Mouse (Mus musculus) neural tube, embryonic 15.5 days (tissue): ENCODE measurements around the gene Fdx1. TPM values are rescaled to one million over a fixed set of nuclear protein-coding genes. Genes with fewer than 3 reads are reported as not detected.

Experiments
- ATAC-seq: fragments of 200-750 bp; cut with Nextera tagmentation; 2 replicates; pipeline ENCODE4 v1.8.0; 2017; ENCODE audit warnings: mild to moderate bottlenecking, moderate TSS enrichment, moderate library complexity; ENCODE audit not compliant: low FRiP score
- H3K27ac ChIP-seq: fragments of 300-500 bp; sonication (generic); replicated peaks from 2 replicates; pipeline ENCODE4 v1.5.1; 2015; ENCODE audit warnings: mild to moderate bottlenecking, inconsistent platforms
- H3K27me3 ChIP-seq: fragments of 300-500 bp; sonication (generic); replicated peaks from 2 replicates; pipeline ENCODE4 v1.6.1; 2015; ENCODE audit warnings: inconsistent platforms
- H3K36me3 ChIP-seq: fragments of 300-500 bp; sonication (generic); 2 replicates; pipeline ENCODE4 v1.6.1; 2015; ENCODE audit warnings: inconsistent platforms
- H3K4me1 ChIP-seq: fragments of 300-500 bp; sonication (generic); 2 replicates; pipeline ENCODE4 v1.6.1; 2015; ENCODE audit warnings: inconsistent platforms
- H3K4me2 ChIP-seq: fragments of 300-500 bp; sonication (generic); 2 replicates; pipeline ENCODE4 v1.6.1; 2015; ENCODE audit warnings: inconsistent platforms, mild to moderate bottlenecking, moderate library complexity
- H3K4me3 ChIP-seq: fragments of 300-500 bp; sonication (generic); replicated peaks from 2 replicates; pipeline ENCODE4 v1.5.1; 2015; ENCODE audit warnings: mild to moderate bottlenecking, inconsistent platforms
- H3K9ac ChIP-seq: fragments of 300-500 bp; sonication (generic); replicated peaks from 2 replicates; pipeline ENCODE4 v1.6.1; 2015; ENCODE audit warnings: mild to moderate bottlenecking, inconsistent platforms
- H3K9me3 ChIP-seq: fragments of 300-500 bp; sonication (generic); replicated peaks from 2 replicates; pipeline ENCODE4 v1.6.1; 2016; ENCODE audit warnings: inconsistent platforms
- WGBS: fragments of 180-500 bp; shearing (Covaris S2); methylation state at CpG from one replicate; pipeline ENCODE4 v1.1.7; 2015; ENCODE audit warnings: mixed read lengths; 5-methylcytosine and 5-hydroxymethylcytosine counted together
- polyA plus RNA-seq: library from polyadenylated mRNA; unstranded; fragments of >200 nt; fragmentation: Nextera tagmentation; extraction: Ambion mirVana; gene quantifications from 2 replicates; pipeline ENCODE4 v1.2.1, GENCODE M21; 2015

The Fdx1 gene
- 37.2 and 41.2 TPM in 2 replicates for polyA plus RNA-seq

DNA sequence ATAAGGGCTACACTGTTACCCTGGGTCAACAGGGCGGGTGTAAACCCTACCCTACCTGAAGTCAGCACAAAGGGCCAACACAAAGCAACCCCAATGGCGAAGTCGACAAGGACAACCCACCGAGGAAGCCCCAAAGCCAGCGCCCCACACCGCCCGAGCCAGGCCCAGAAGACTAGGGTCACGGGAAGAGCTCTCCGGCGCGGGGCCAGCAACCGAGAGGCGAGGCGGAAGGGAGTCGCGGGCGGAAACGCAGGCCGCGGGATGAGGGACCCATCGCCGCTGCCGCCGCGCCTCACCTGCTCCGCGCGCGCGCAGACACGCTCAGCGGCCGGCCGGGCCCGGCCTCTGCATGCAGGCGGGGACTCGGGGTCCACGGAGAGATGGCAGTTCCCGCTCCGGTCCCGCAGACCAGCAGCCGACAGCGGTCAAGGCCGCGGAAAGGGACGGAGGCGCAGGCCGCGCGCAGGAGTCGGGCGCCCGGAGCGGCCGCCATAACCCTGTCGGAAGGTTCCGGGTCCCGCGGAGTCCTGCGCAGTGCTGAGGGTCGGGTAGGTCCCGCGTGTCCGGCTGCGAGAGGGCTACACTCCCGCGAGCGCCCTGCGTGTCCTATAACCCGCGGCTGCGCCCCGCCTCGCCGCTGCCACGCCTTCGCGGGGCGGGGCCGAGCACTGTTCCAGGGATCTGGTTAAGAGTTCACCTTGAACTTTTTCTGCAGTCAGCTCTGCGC, at the start of gene Fdx1:
Fdx1 (minus strand) TSS at position 582 of the 727 bp plus-strand sequence.
- H3K27ac ChIP-seq: peak within 1 kb of the TSS; percentile 86
- H3K36me3 ChIP-seq: no peaks in the 10 kb centered on the region
- H3K4me2 ChIP-seq: peak within 1 kb of the TSS; percentile 65
- peak within 1 kb of the TSS; percentile 84 for H3K9ac ChIP-seq
- no peaks in the 10 kb centered on the region for H3K9me3 ChIP-seq
- under 1% methylated on average over 58 of the region's 81 CpGs for WGBS
- H3K4me1 ChIP-seq: peaks cover 26% of the 10 kb centered on the region
- peak within 1 kb of the TSS; percentile 78 for H3K4me3 ChIP-seq
- H3K27me3 ChIP-seq: no peaks in the 10 kb centered on the region
- peak; percentile 91 for ATAC-seq

DNA sequence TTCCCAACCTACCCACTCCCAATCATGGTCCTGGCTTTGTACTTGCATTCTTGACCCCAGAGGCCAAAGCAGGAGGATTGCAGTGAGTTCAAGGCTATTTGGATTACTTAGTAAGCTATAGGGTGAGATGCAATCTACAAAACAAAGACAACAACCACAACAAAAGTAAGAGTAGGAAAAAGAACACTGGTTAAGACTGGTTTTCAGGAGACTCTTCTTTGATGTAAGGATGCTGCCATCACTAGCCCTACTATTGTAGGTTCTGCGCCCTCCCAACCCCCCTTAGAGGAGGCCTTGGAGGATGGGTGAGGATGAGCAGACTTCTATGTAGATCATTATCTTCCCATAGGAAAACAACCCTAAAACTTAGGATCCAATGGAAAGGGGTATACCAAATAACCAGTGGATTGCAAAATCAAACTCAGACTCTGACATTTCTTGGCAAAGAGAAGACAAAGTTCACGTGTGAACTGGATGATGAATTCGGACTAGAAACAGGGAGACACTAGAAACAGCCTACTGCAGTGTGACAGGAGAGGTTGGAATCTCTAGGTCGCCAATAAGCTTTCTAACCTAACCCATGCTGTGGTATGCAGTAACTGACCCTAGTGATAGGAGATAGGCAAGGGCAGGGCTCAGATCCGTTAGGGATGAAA, 49.6 kb upstream of the Fdx1 start:
- ATAC-seq: no peak
- Histone ChIP-seq H3K27ac (no peak overlapping the region), H3K4me3 (no peak overlapping the region), H3K9ac (no peak overlapping the region), H3K4me2 (no peak overlapping the region), H3K27me3 (no peaks in the 10 kb centered on the region), H3K4me1 (no peaks in the 10 kb centered on the region), H3K9me3 (no peaks in the 10 kb centered on the region), H3K36me3 (no peaks in the 10 kb centered on the region)
- 91% methylated on average over 5 of the region's 5 CpGs for WGBS

DNA sequence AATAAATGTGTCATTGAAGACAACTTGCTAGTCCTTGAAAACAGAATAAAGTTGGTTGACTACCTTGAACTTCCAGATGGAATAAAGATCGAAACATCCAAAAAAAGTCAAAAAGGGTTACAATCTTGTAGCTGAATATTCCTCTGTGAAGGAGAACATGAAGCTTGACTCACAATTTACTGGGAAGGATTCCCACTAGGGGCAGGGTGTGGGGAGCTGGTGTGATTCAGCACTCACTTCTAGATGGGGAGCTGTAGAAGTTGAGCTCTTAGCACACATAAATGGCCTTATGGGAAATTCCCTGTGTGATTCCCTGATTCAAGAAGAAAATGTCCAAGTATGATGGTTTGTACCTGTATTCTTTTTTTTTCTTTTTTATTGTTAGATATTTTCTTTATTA, 49.0 kb upstream of the Fdx1 start:
- Histone ChIP-seq H3K9ac (no peak overlapping the region), H3K4me1 (no peaks in the 10 kb centered on the region)

DNA sequence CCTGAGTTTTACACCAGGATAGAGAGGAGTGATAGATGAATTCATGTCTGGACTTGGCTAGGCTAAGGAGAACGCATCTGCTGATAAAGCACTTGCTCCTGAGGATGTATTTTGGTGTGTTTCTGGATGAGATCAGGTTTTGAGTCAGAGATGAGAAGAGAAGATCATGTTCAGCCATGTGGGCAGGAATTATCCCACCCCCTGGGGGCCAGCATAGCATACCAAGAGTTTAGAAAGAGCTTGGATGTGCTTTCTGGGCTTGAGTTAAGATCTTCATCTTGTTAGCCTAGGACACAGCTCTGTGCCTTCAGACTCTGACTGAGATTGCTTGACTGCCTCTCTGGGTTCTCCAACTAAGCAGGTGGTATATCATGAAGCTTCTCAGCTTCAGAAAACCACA, 45.2 kb upstream of the Fdx1 start:
- H3K4me1 ChIP-seq: no peaks in the 10 kb centered on the region
- no peak for ATAC-seq
- H3K36me3 ChIP-seq: no peaks in the 10 kb centered on the region
- WGBS: 97% methylated on average over 1 of the region's 1 CpGs
- H3K4me3 ChIP-seq: no peak overlapping the region
- H3K4me2 ChIP-seq: no peak overlapping the region
- H3K9ac ChIP-seq: no peak overlapping the region
- H3K9me3 ChIP-seq: no peaks in the 10 kb centered on the region
- no peak overlapping the region for H3K27ac ChIP-seq
- H3K27me3 ChIP-seq: no peaks in the 10 kb centered on the region

More for the DNA sequence above, 49.0 kb upstream of the Fdx1 start:
- Histone ChIP-seq H3K36me3 (no peaks in the 10 kb centered on the region), H3K27ac (no peak overlapping the region), H3K4me3 (no peak overlapping the region), H3K27me3 (no peaks in the 10 kb centered on the region), H3K9me3 (no peaks in the 10 kb centered on the region), H3K4me2 (no peak overlapping the region)
- no peak for ATAC-seq
- WGBS: 93% methylated on average over 1 of the region's 1 CpGs

DNA sequence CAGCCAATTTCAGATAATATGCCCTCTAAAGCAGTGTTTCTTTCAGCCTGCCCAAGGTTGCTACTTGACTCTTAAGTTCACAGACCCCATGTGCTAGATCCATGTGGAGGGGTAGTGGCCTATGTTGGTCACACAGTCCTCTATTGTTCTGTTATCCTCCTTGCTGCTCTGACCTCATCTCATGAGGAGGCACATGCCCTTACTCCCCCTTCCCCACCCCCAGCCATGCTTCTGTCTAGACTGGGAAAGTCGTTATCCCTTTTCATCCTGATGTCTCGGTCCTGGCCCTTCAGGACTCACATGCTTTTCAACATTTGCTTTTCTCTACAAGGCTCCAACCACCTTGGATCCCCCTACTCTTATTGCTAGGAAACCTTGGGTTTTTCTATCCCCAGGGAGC, 44.0 kb upstream of the Fdx1 start:
- no peak for ATAC-seq
- Histone ChIP-seq H3K4me1 (no peaks in the 10 kb centered on the region), H3K27me3 (no peaks in the 10 kb centered on the region), H3K4me2 (no peak overlapping the region), H3K9ac (no peak overlapping the region), H3K27ac (no peak overlapping the region), H3K4me3 (no peak overlapping the region), H3K9me3 (no peaks in the 10 kb centered on the region), H3K36me3 (no peaks in the 10 kb centered on the region)
- 54% methylated on average over 2 of the region's 2 CpGs for WGBS

DNA sequence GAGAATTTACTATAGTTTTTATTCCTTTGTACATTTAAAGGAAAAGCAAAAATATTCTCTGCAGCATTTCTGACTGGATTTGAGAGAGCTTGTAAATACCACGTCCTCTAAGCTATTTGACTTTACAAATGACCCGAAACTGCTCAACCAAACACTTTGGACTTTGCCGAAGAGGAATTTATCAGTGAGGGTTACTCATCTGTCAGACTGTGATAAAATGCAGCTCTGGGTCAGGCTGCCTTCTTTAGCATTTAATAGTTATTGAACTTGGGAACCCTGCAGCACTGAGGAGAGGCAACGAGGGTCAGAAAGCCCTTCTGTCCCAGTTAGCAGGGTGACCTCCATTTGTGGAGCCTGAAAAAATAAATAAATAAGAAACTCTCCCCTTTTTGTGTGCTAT, 40.1 kb upstream of the Fdx1 start:
- no peak overlapping the region for H3K27ac ChIP-seq
- 60% methylated on average over 4 of the region's 4 CpGs for WGBS
- no peak overlapping the region for H3K4me2 ChIP-seq

DNA sequence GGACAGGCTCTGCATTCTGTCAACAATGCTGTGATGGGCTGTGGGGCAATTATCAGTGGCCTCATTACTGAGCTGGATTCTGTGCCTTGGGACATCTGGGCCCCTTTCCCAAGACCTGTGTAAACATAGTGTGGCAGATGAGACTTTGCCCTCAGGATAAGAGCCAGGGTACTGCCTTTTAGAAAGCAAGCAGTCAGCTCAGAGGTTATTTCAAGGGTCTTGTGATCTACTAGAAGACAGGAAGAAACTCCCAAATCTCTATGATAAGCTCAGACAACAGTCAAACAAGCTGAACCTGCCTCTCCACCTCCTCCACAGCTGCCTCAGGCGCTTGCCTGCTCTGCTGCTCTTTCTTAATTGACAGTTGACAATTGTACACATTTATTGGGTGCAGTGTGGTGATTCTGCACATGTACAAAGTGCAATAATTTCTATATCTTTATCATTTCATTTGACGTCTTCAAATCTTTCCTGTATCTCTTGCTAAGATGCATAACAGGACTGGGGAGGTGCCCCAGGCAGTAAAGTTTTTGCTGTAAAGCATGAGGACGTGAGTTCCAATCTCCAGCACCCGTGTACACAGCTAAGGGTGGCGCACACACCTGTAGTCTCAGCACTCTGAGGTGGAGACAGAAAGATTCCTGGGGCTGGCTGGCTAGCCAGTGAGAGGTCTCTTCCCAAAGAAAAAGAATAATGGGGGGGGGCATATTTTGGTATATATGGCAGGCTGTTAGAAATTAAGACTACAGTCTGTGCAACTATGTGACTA, 32.2 kb upstream of the Fdx1 start:
- no peak for ATAC-seq
- H3K4me3 ChIP-seq: no peak overlapping the region
- no peaks in the 10 kb centered on the region for H3K9me3 ChIP-seq
- WGBS: 83% methylated on average over 5 of the region's 5 CpGs
- H3K27me3 ChIP-seq: no peaks in the 10 kb centered on the region
- no peaks in the 10 kb centered on the region for H3K4me1 ChIP-seq
- H3K27ac ChIP-seq: no peak overlapping the region
- H3K4me2 ChIP-seq: no peak overlapping the region
- no peak overlapping the region for H3K9ac ChIP-seq
- H3K36me3 ChIP-seq: no peaks in the 10 kb centered on the region

More for the DNA sequence above, 40.1 kb upstream of the Fdx1 start:
- Histone ChIP-seq H3K36me3 (no peaks in the 10 kb centered on the region), H3K27me3 (no peaks in the 10 kb centered on the region), H3K9me3 (no peaks in the 10 kb centered on the region), H3K4me1 (no peaks in the 10 kb centered on the region), H3K9ac (no peak overlapping the region), H3K4me3 (no peak overlapping the region)
- ATAC-seq: no peak

DNA sequence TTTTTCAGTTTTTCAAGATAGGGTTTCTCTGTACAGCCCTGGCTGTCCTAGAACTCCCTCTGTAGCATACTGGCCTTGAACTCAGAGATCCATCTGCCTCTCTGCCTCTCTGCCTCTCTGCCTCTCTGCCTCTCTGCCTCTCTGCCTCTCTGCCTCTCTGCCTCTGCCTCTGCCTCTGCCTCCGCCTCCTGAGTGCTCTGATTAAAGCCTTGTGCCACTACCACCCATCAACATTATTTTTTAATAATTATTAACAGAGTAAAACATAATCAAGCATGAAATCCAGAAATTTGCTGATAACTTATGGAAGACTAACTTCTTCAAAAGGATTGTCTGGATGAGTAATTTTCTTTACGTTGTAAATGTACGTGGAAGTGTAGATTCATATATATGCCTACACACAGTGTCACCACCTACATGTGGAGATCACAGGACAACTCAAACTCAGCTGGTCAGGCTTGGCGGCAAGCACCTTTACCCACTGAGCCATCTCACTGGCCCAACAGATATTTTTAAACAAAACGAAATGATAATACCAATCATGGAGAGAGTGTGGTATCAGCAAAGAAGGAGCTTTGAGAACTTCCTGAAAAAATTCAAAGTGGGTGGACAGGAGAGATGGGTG, 31.4 kb upstream of the Fdx1 start:
- WGBS: 95% methylated on average over 5 of the region's 5 CpGs
- no peak overlapping the region for H3K27ac ChIP-seq
- no peaks in the 10 kb centered on the region for H3K9me3 ChIP-seq
- no peak overlapping the region for H3K4me2 ChIP-seq
- ATAC-seq: no peak
- no peaks in the 10 kb centered on the region for H3K36me3 ChIP-seq
- no peaks in the 10 kb centered on the region for H3K4me1 ChIP-seq
- no peaks in the 10 kb centered on the region for H3K27me3 ChIP-seq
- no peak overlapping the region for H3K4me3 ChIP-seq
- H3K9ac ChIP-seq: no peak overlapping the region

DNA sequence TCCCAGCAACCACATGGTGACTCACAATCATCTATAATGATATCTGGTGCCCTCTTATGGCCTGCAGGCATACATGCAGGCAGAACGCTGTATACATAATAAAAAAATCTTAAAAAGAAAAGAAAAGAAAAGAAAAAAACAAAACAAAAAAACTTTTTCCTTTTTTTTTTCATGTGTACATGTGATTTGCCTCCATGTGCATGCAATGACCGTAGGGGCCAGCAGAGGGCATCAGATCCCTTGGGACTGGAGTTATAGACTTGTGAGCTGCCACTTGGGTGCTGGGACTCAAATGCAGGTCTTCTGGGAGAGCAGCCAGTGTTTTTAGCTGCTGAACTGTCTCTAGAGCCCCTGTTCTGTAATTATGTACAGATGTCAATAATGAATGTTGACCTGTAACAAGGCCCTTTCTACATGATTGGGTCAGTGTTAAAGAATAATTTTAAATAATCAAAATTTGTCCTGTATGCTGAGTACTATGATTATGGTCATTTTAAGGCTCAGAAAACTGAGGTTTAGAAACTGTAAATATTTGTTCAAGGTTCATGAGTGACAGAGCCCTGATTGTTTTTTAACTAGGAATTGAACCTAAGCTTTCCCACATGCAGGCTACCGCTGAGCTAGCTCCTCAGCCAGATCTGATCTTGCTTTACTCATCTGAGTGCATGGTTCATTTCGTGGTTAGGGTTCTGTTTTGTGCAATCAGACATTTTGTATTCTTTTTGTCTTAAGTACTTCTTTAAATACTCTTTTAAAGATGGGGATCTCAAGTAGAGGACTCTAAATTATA, 30.3 kb upstream of the Fdx1 start:
- Histone ChIP-seq H3K4me2 (no peak overlapping the region), H3K9me3 (no peaks in the 10 kb centered on the region), H3K36me3 (no peaks in the 10 kb centered on the region), H3K4me3 (no peak overlapping the region), H3K4me1 (no peaks in the 10 kb centered on the region), H3K27ac (no peak overlapping the region), H3K9ac (no peak overlapping the region), H3K27me3 (no peaks in the 10 kb centered on the region)
- no peak for ATAC-seq
- WGBS: 75% methylated on average over 4 of the region's 4 CpGs

DNA sequence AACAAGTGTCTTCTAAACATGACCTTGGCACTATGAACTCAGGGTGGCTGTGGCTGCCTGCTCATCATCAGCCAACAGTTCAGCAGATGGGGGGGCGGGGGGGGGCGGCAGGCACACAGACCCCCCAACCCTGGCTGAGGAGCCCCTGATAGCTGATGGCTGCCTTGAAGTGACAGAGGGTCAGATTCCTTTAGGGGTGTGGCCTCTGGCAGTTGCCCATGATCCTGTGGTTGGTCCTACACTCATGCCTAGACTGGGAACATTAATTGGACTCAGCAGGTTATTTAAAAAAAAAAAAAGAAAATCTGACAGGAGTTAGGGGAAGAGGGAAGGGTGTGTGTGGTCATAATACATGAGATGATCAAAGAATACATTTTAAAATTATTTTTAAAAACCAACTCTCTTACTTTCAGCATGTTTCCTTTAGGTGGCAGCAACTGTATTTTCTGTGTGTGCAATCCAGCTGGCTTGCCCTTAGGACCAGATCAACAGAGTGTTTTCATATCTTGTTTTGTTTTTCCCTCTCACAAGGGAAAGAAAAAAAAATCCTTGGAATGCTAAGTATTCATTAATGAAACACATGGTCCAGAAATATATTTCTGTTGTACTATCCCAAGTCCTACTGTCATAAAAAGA, 28.0 kb upstream of the Fdx1 start:
- no peak overlapping the region for H3K4me3 ChIP-seq
- H3K4me2 ChIP-seq: no peak overlapping the region
- no peak overlapping the region for H3K9ac ChIP-seq
- no peaks in the 10 kb centered on the region for H3K4me1 ChIP-seq
- H3K27ac ChIP-seq: no peak overlapping the region
- no peak for ATAC-seq
- no peaks in the 10 kb centered on the region for H3K36me3 ChIP-seq
- H3K27me3 ChIP-seq: no peaks in the 10 kb centered on the region
- H3K9me3 ChIP-seq: no peaks in the 10 kb centered on the region
- 34% methylated on average over 2 of the region's 2 CpGs for WGBS

DNA sequence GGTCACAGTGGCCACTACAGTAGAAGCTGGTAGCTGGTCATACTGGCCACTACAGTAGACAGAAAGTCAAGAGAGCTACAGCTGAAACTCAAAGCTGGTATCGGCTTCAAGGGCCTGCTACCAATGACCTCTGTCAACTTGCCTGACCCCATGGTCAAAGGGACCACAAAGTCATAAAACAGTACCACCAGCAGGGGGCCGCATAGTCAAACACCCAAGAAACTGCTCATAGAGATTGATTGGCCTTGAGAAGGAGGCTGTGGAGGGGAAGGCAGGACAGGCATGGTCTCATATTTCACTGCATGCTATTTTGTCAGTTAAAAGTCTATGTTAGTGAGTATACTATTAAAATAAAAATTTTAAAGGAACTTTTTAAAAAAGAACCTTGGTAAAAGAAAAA, 27.5 kb upstream of the Fdx1 start:
- no peak for ATAC-seq
- Histone ChIP-seq H3K36me3 (no peaks in the 10 kb centered on the region), H3K9ac (no peak overlapping the region), H3K4me2 (no peak overlapping the region), H3K4me1 (no peaks in the 10 kb centered on the region), H3K4me3 (no peak overlapping the region), H3K9me3 (no peaks in the 10 kb centered on the region), H3K27ac (no peak overlapping the region), H3K27me3 (no peaks in the 10 kb centered on the region)
- 10% methylated on average over 2 of the region's 2 CpGs for WGBS
